Mouse (Mus musculus) testis, adult 2 months (tissue): ENCODE results near the gene Ager. TPM values are rescaled to one million over a fixed set of nuclear protein-coding genes. Genes with fewer than 3 reads are reported as not detected.
A peak's percentile ranks its signal among the peaks of the same experiment; 100 is the strongest.

Source experiments
- H3K27ac ChIP-seq: fragments of 200-500 bp; 2 replicates; pipeline ENCODE4 v1.5.1; 2012; ENCODE audit warnings: low read depth, low read length; ENCODE audit not compliant: control insufficient read depth, insufficient read depth
- H3K27me3 ChIP-seq: fragments of 200-500 bp; 2 replicates; pipeline ENCODE4 v1.6.1; 2012; ENCODE audit warnings: mild to moderate bottlenecking, low read length, moderate library complexity; ENCODE audit not compliant: control insufficient read depth, insufficient read depth
- H3K36me3 ChIP-seq: fragments of 200-500 bp; 2 replicates; pipeline ENCODE4 v1.6.1; 2012; ENCODE audit warnings: mild to moderate bottlenecking, low read length; ENCODE audit not compliant: control insufficient read depth, insufficient read depth
- H3K4me1 ChIP-seq: fragments of 200-500 bp; 2 replicates; pipeline ENCODE4 v1.6.1; 2012; ENCODE audit warnings: low read length; ENCODE audit not compliant: control insufficient read depth, insufficient read depth
- H3K4me3 ChIP-seq: fragments of 200-500 bp; 2 replicates; pipeline ENCODE4 v1.5.1; 2012; ENCODE audit warnings: low read depth, mild to moderate bottlenecking, low read length, moderate library complexity, mixed read lengths; ENCODE audit not compliant: control insufficient read depth
- CTCF ChIP-seq: fragments of 200-500 bp; IDR thresholded peaks from 2 replicates; pipeline ENCODE4 v1.5.1; 2012; ENCODE audit warnings: low read depth, mild to moderate bottlenecking, inconsistent platforms, low read length, moderate library complexity; ENCODE audit not compliant: control insufficient read depth, insufficient read depth, insufficient replicate concordance
- POLR2A ChIP-seq: fragments of 200-500 bp; IDR thresholded peaks from 2 replicates; pipeline ENCODE4 v1.6.1; 2012; ENCODE audit warnings: low read depth, mild to moderate bottlenecking, inconsistent platforms, low read length, moderate library complexity; ENCODE audit not compliant: control insufficient read depth
- polyA plus RNA-seq: library from polyadenylated mRNA; depleted of rRNA; stranded (reverse); fragments of >200 nt; gene quantifications from 2 replicates; pipeline ENCODE4 v1.2.3, GENCODE M21; 2012

The Ager gene
- polyA plus RNA-seq, 1 experiment = 0.43 TPM

GRCm38 (mm10) chr17:34628644-34628967 is 30.9 kb downstream of the Ager start:
- TF ChIP-seq CTCF = no peak
- no peak for TF ChIP-seq POLR2A
- no peaks in the 10 kb centered on the region for H3K36me3 ChIP-seq
- H3K27ac ChIP-seq = no peak overlapping the region
- peaks cover 5% of the 10 kb centered on the region; the same call in 1 of the 2 replicates for H3K27me3 ChIP-seq
- H3K4me1 ChIP-seq = peaks cover 51% of the 10 kb centered on the region
- H3K4me3 ChIP-seq = no peak overlapping the region

GRCm38 (mm10) chr17:34629221-34629751 is 31.6 kb downstream of the Ager start, which contains the start of gene Prrt1:
Gene Prrt1 (plus strand): TSS chr17:34629533.
- H3K36me3 ChIP-seq = no peaks in the 10 kb centered on the region
- TF ChIP-seq POLR2A = no peak
- no peak for TF ChIP-seq CTCF
- peaks cover 51% of the 10 kb centered on the region for H3K4me1 ChIP-seq
- H3K27me3 ChIP-seq = peaks cover 5% of the 10 kb centered on the region; the same call in 1 of the 2 replicates
- peak within 1 kb of the TSS; percentile 92; the same call in 1 of the 2 replicates for H3K27ac ChIP-seq
- peak within 1 kb of the TSS; percentile 94 for H3K4me3 ChIP-seq

DNA sequence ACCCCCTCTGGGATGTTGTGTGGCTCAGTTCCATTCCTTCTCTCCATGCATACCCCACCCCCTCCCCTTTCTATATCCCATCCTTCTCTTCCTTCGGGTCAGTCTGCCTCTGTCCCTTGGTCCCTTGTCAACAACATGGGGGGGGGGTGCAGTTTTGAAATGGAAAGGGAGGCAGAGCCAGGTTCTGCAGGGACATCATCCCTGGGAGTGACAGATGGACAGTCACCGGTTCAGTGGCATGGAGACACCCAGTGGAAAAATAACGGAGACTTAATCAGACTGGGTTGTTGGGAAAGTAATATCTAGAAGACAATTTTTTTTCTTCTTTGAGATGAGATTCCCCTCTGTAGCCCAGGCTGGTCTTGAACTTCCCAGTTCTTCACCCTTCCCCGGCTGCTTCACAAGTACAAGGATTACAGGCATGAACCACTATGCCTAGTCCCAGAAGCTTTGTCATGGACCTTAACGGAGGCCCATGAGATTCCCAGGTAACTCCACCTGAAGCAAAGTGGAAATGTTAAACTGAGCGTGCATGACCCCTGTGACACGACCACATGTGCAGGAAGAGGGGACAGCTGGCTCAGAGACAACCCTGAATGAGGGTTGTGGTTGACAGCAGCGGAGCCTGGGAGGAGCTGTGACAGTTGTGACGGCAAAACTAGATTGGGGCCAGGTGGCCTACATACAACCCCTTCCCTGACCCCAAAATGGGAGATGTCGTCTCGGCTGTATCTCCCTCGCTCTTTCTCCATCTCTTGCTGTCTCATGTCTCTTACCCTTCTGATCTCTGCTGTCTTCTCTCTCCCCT is 32.3 kb downstream of the Ager start:
- H3K36me3 ChIP-seq = no peaks in the 10 kb centered on the region
- peak overlapping the region; percentile 50 for H3K4me3 ChIP-seq
- TF ChIP-seq CTCF (no peak), POLR2A (no peak)
- H3K27me3 ChIP-seq = peaks cover 5% of the 10 kb centered on the region; the same call in 1 of the 2 replicates
- H3K4me1 ChIP-seq = peaks cover 51% of the 10 kb centered on the region
- no peak overlapping the region for H3K27ac ChIP-seq

- no peak for TF ChIP-seq POLR2A
- TF ChIP-seq CTCF = no peak
- Histone ChIP-seq H3K4me1 (peaks cover 47% of the 10 kb centered on the region), H3K27me3 (peaks cover 5% of the 10 kb centered on the region; the same call in 1 of the 2 replicates), H3K4me3 (peak overlapping the region; percentile 79), H3K27ac (no peak overlapping the region), H3K36me3 (no peaks in the 10 kb centered on the region)
Measured at GRCm38 (mm10) chr17:34630761-34631301, 33.2 kb downstream of the Ager start.

GRCm38 (mm10) chr17:34631647-34632046 is 34.0 kb downstream of the Ager start:
- peaks cover 39% of the 10 kb centered on the region for H3K4me1 ChIP-seq

GRCm38 (mm10) chr17:34632261-34632691 is 34.6 kb downstream of the Ager start:
- Histone ChIP-seq H3K27ac (no peak overlapping the region), H3K4me3 (peak overlapping the region; percentile 71), H3K27me3 (peaks cover 5% of the 10 kb centered on the region; the same call in 1 of the 2 replicates), H3K4me1 (peaks cover 36% of the 10 kb centered on the region), H3K36me3 (no peaks in the 10 kb centered on the region)
- TF ChIP-seq POLR2A (no peak), CTCF (no peak)

More at GRCm38 (mm10) chr17:34631647-34632046, 34.0 kb downstream of the Ager start:
- Histone ChIP-seq H3K4me3 (peak overlapping the region; percentile 79), H3K36me3 (no peaks in the 10 kb centered on the region), H3K27ac (no peak overlapping the region), H3K27me3 (peaks cover 5% of the 10 kb centered on the region; the same call in 1 of the 2 replicates)
- TF ChIP-seq POLR2A (no peak), CTCF (no peak)

DNA sequence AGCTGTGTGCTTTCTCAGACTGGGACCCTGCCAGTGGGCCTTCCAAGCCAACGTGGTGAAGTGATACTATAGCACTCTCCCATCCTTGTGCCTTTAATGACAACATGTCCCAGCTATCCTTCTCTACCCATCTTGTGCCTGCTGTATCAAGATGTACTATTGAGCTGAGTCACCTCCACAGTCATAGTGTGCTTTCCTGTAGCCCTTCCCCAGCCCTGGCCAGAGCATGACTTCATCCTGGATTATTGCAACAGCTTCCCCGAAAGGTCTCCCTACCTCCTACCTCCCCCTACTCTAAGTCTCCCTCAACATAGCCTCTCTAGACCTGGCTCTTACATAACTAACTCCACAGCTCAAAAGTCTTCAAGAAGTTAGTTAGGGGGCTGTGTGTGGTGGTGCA is 38.0 kb downstream of the Ager start:
- H3K36me3 ChIP-seq = no peaks in the 10 kb centered on the region
- no peak overlapping the region for H3K4me3 ChIP-seq
- H3K27me3 ChIP-seq = peaks cover 3% of the 10 kb centered on the region; the same call in 1 of the 2 replicates
- H3K4me1 ChIP-seq = peaks cover 21% of the 10 kb centered on the region
- no peak overlapping the region for H3K27ac ChIP-seq
- no peak for TF ChIP-seq POLR2A
- TF ChIP-seq CTCF = no peak
